Mouse (Mus musculus) ES-E14 (cell line): Measurements from ENCODE around the gene Rnf217. TPM values are rescaled to one million over a fixed set of nuclear protein-coding genes. Genes with fewer than 3 reads are reported as not detected.

Source experiments
- DNase-seq: peaks from one replicate; pipeline ENCODE4 v3.0.0-alpha.2; 2013; ENCODE audit warnings: low read depth, low spot score
- H3K27ac ChIP-seq: 2 replicates; pipeline ENCODE4 v1.5.1; 2012; ENCODE audit warnings: low read depth, mild to moderate bottlenecking, low read length, moderate library complexity, mixed read lengths; ENCODE audit not compliant: poor library complexity, insufficient read depth, severe bottlenecking
- H3K36me3 ChIP-seq: 2 replicates; pipeline ENCODE4 v1.6.1; 2012; ENCODE audit warnings: mild to moderate bottlenecking, low read length, moderate library complexity, mixed read lengths; ENCODE audit not compliant: control insufficient read depth, poor library complexity, insufficient read depth, severe bottlenecking
- H3K4me1 ChIP-seq, 2 experiments: fragments of 150-350 bp in 1 of 2; sonication (generic) in 1 of 2; 2 replicates each; pipeline ENCODE4 v1.6.1; 2012; ENCODE audit warnings: low read length in 2 of 2, mild to moderate bottlenecking in 1 of 2, mixed read lengths in 1 of 2; ENCODE audit not compliant: control insufficient read depth in 2 of 2, insufficient read depth in 2 of 2, poor library complexity in 1 of 2
- H3K4me3 ChIP-seq, 2 experiments: fragments of 150-350 bp in 1 of 2; sonication (generic) in 1 of 2; 2 replicates each; pipeline ENCODE4 v1.5.1; 2012; ENCODE audit warnings: low read length in 2 of 2, low read depth in 1 of 2, mild to moderate bottlenecking in 1 of 2, mixed read lengths in 1 of 2; ENCODE audit not compliant: insufficient read depth in 1 of 2, poor library complexity in 1 of 2, severe bottlenecking in 1 of 2
- H3K9ac ChIP-seq: 2 replicates; pipeline ENCODE4 v1.6.1; 2012; ENCODE audit warnings: low read depth, mild to moderate bottlenecking, low read length, mixed read lengths; ENCODE audit not compliant: poor library complexity, insufficient read depth, severe bottlenecking
- H3K9me3 ChIP-seq: fragments of 150-350 bp; sonication (generic); 2 replicates; pipeline ENCODE4 v1.6.1; 2012; ENCODE audit warnings: low read depth, mild to moderate bottlenecking, low read length; ENCODE audit not compliant: control insufficient read depth, insufficient read depth
- CHD2 ChIP-seq: IDR thresholded peaks from 2 replicates; pipeline ENCODE4 v1.6.1; 2014; ENCODE audit warnings: mild to moderate bottlenecking, low read depth, low read length, inconsistent platforms
- HCFC1 ChIP-seq: IDR thresholded peaks from 2 replicates; pipeline ENCODE4 v1.6.1; 2012; ENCODE audit warnings: low read length, inconsistent platforms, borderline replicate concordance; ENCODE audit not compliant: insufficient read depth
- MAFK ChIP-seq: IDR thresholded peaks from 2 replicates; pipeline ENCODE4 v1.6.1; 2014; ENCODE audit warnings: mild to moderate bottlenecking, low read depth, low read length, inconsistent platforms; ENCODE audit not compliant: insufficient read depth
- ZC3H11A ChIP-seq: IDR thresholded peaks from 2 replicates; pipeline ENCODE4 v1.6.1; 2012; ENCODE audit warnings: low read depth, mild to moderate bottlenecking, inconsistent platforms, low read length, borderline replicate concordance
- ZNF384 ChIP-seq: IDR thresholded peaks from 2 replicates; pipeline ENCODE4 v1.6.1; 2012; ENCODE audit warnings: low read depth, low read length, inconsistent platforms
- in situ Hi-C, 2 experiments: fragments of 600-800 bp; cut with MboI; formaldehyde crosslinking; loops; one replicate each; pipeline ENCODE4 v1.15.1; 2025; ENCODE audit warnings: low sequenced_read_pairs in 2 of 2, inconsistent platforms in 1 of 2; ENCODE audit not compliant: unreplicated experiment in 2 of 2
- total RNA-seq: library from RNA; depleted of rRNA; stranded (reverse); fragments of 300-350 nt; gene quantifications from 2 replicates; pipeline ENCODE4 v1.2.3, GENCODE M21; 2012

Rnf217 gene
- total RNA-seq, 1 experiment, result 1.2 TPM

GRCm38 (mm10) chr10:31557311-31557710, 51.7 kb downstream of the Rnf217 start:
- Histone ChIP-seq H3K9me3 (no peaks in the 10 kb centered on the region), H3K27ac (no peak overlapping the region), H3K4me3 (no peak overlapping the region), H3K4me1 (no peaks in the 10 kb centered on the region), H3K36me3 (no peaks in the 10 kb centered on the region), H3K9ac (no peak overlapping the region)
- in situ Hi-C loops, result no loop called here
- TF ChIP-seq HCFC1 (no peak), ZC3H11A (no peak), ZNF384 (no peak), CHD2 (no peak), MAFK (no peak)
- no peak for DNase-seq

GRCm38 (mm10) chr10:31555433-31555960, 53.5 kb downstream of the Rnf217 start:
- TF ChIP-seq ZC3H11A (no peak), ZNF384 (no peak), HCFC1 (no peak), CHD2 (no peak), MAFK (no peak)
- no peaks in the 10 kb centered on the region for H3K9me3 ChIP-seq
- no peak overlapping the region for H3K9ac ChIP-seq
- no peaks in the 10 kb centered on the region for H3K4me1 ChIP-seq
- no peak overlapping the region for H3K27ac ChIP-seq
- in situ Hi-C loops, result no loop called here
- DNase-seq, result no peak
- H3K4me3 ChIP-seq, result no peak overlapping the region
- H3K36me3 ChIP-seq, result no peaks in the 10 kb centered on the region

- Histone ChIP-seq H3K27ac (no peak overlapping the region), H3K4me3 (no peak overlapping the region), H3K36me3 (no peaks in the 10 kb centered on the region), H3K9me3 (no peaks in the 10 kb centered on the region), H3K4me1 (no peaks in the 10 kb centered on the region), H3K9ac (no peak overlapping the region)
- DNase-seq, result no peak
- in situ Hi-C loops, result no loop called here
- TF ChIP-seq CHD2, result no peak
- no peak for TF ChIP-seq MAFK
- no peak for TF ChIP-seq ZNF384
- TF ChIP-seq ZC3H11A, result no peak
- no peak for TF ChIP-seq HCFC1
Observed at GRCm38 (mm10) chr10:31553302-31553701, 55.7 kb downstream of the Rnf217 start.

- no peaks in the 10 kb centered on the region for H3K9me3 ChIP-seq
- H3K4me3 ChIP-seq, result no peak overlapping the region
- no peak overlapping the region for H3K27ac ChIP-seq
- in situ Hi-C loops, result no loop called here
- no peak for DNase-seq
- no peak overlapping the region for H3K9ac ChIP-seq
- no peaks in the 10 kb centered on the region for H3K36me3 ChIP-seq
- TF ChIP-seq ZNF384 (no peak), ZC3H11A (no peak), HCFC1 (no peak), CHD2 (no peak), MAFK (no peak)
- no peaks in the 10 kb centered on the region for H3K4me1 ChIP-seq
Observed at GRCm38 (mm10) chr10:31551850-31552249, 57.1 kb downstream of the Rnf217 start.

- Histone ChIP-seq H3K4me1 (no peaks in the 10 kb centered on the region), H3K36me3 (no peaks in the 10 kb centered on the region), H3K9ac (no peak overlapping the region), H3K4me3 (no peak overlapping the region), H3K27ac (no peak overlapping the region), H3K9me3 (no peaks in the 10 kb centered on the region)
- TF ChIP-seq ZNF384 (no peak), MAFK (no peak), HCFC1 (no peak), ZC3H11A (no peak), CHD2 (no peak)
- in situ Hi-C loops, result no loop called here
- DNase-seq, result no peak
Observed at GRCm38 (mm10) chr10:31551362-31551761, 57.6 kb downstream of the Rnf217 start.
